Mouse (Mus musculus): ENCODE data around the gene Fnbp1. TPM values are rescaled to one million over a fixed set of nuclear protein-coding genes. Genes with fewer than 3 reads are reported as not detected.
"Not testable (repeated sequence)": the region's sequence is repeated elsewhere in the genome, so short reads cannot be mapped to it uniquely, and the experiment has no call there.

The Fnbp1 gene
- polyA plus RNA-seq (2014; fragmentation: Nextera tagmentation; extraction: Ambion mirVana), result 7.9 and 12.3 TPM in 2 replicates

DNA sequence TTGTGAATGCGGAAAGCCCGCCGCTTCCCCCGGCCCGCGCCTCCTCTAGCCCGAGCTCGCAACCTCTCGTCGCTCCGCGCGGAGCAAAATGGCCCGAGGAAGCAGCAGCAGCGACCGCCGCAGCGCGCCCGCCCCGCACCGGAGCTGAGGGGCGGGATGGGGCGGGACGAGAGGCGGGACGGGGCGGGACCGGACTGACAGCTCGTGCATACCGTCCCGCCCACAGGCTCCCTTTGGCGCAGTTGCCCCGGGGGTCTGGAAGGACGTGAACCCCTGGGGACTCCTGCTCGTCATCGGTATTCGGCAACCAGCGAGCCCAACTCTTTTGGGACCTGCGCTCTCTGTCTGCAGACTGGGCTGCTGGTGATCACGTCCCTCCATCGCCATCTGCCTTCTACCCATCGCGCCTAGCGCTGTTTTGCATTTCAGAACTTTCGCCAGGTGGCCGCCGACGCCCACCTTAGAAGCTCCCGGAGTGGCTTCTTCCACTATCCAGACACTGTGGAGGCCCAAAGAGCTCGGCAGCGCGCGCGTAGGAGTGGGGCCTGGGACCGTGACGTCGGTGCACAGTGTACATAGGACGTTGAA is at the start of gene Fnbp1:
TSS of gene Fnbp1 (minus strand) at position 142 of the 588 bp plus-strand sequence.
- DNase-seq (ENCODE audit: low spot score), result peak; percentile 89
- 0 out of 2 replicates have a peak, but pooled peaks cover 6% of the 10 kb centered on the region for H3K4me1 ChIP-seq (ENCODE audit: control insufficient read depth, insufficient read depth, low read length)
- H3K9me3 ChIP-seq (replicated peaks; ENCODE audit: control insufficient read depth, low read length), result no peaks in the 10 kb centered on the region
- peaks cover 11% of the 10 kb centered on the region for H3K36me3 ChIP-seq (ENCODE audit: control insufficient read depth, insufficient read depth, low read length)
- H3K27me3 ChIP-seq (replicated peaks; ENCODE audit: control insufficient read depth, insufficient read depth, low read length), result no peaks in the 10 kb centered on the region
- under 1% methylated on average over 58 of the region's 59 CpGs for WGBS
- peak; percentile 97 for ATAC-seq
- peak within 1 kb of the TSS; percentile 92 for H3K4me2 ChIP-seq (ENCODE audit: low read length)
- H3K4me3 ChIP-seq (ENCODE audit: low read depth, low read length), result peak within 1 kb of the TSS; percentile 88
- H3K9ac ChIP-seq (ENCODE audit: low read length), result peak within 1 kb of the TSS; percentile 85
- peak within 1 kb of the TSS; percentile 80; the same call in 1 of the 2 replicates for H3K27ac ChIP-seq (ENCODE audit: low read depth, low read length)

DNA sequence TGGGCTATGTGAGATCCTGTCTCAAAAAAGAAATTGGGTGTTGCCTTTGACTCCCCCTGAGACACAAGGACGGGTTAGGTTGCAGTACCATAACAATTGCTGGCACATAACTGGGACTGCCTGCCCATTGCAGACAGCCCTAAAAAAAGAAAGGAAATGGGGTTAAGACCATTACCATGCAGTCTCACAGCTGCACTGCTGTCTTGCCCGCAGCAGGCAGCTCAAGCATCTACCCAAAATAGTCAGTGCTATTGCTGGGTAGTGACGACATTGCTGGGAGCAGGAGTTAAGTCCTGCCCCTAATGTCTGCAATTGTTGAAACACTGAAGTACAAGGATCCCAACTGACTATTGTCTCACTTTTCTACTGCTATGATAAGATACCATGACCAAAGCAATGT is 47.8 kb upstream of the Fnbp1 start:
- H3K4me1 ChIP-seq (ENCODE audit: control insufficient read depth, insufficient read depth, low read length), result no peaks in the 10 kb centered on the region
- 94% methylated on average over 3 of the region's 3 CpGs for WGBS
- H3K9me3 ChIP-seq (replicated peaks; ENCODE audit: control insufficient read depth, low read length), result no peaks in the 10 kb centered on the region
- no peak for DNase-seq (ENCODE audit: low spot score)
- no peaks in the 10 kb centered on the region for H3K27me3 ChIP-seq (replicated peaks; ENCODE audit: control insufficient read depth, insufficient read depth, low read length)
- no peak overlapping the region for H3K4me2 ChIP-seq (ENCODE audit: low read length)
- H3K4me3 ChIP-seq (ENCODE audit: low read depth, low read length), result no peak overlapping the region
- ATAC-seq, result no peak
- H3K27ac ChIP-seq (ENCODE audit: low read depth, low read length), result no peak overlapping the region
- no peak overlapping the region for H3K9ac ChIP-seq (ENCODE audit: low read length)
- H3K36me3 ChIP-seq (ENCODE audit: control insufficient read depth, insufficient read depth, low read length), result peaks cover 81% of the 10 kb centered on the region

DNA sequence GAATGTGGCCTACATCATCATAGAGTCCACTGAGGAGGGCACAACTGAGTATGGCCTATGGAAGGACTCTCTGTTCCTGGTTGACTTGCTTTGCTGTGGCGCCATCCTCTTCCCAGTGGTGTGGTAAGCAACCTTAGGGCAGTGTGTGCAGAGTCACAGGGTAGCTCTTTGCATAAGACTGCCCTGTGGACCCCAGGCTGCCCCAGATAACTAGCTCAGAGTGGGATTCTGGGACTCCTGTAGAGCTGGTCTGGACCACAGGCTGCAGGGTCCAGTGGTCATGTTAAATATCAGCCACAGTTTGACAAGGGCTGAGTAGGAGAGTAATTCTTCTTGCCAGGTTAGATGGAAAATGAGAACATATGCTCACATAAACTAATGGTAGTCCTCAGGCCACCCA is 46.9 kb upstream of the Fnbp1 start:
- Histone ChIP-seq H3K4me2 (ENCODE audit: low read length) (no peak overlapping the region), H3K4me1 (ENCODE audit: control insufficient read depth, insufficient read depth, low read length) (no peaks in the 10 kb centered on the region), H3K27me3 (replicated peaks; ENCODE audit: control insufficient read depth, insufficient read depth, low read length) (no peaks in the 10 kb centered on the region), H3K9me3 (replicated peaks; ENCODE audit: control insufficient read depth, low read length) (no peaks in the 10 kb centered on the region), H3K9ac (ENCODE audit: low read length) (no peak overlapping the region), H3K36me3 (ENCODE audit: control insufficient read depth, insufficient read depth, low read length) (peaks cover 89% of the 10 kb centered on the region), H3K4me3 (ENCODE audit: low read depth, low read length) (no peak overlapping the region), H3K27ac (ENCODE audit: low read depth, low read length) (no peak overlapping the region)
- ATAC-seq (no peak), DNase-seq (ENCODE audit: low spot score) (no peak)
- 91% methylated on average over 1 of the region's 1 CpGs for WGBS

DNA sequence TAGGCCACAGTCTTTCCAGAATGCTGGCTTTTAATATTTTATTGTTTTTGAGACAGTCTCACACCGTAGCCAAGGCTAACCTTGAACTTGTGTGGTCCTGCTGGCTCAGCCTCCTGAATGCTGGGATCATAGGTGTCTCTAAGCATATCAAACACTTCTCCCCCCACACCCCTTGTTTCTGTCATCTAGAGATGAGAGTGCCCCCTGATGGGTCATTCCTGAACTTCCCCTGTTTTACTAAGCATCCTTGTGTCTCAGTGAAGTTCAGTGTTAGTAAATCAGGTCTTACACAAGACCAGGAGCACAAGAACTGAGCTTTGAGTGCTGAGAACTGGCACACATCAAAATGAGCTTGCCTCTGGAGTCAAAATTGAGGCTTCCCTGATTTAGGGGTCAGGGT is 42.0 kb upstream of the Fnbp1 start:
- Histone ChIP-seq H3K27me3 (replicated peaks; ENCODE audit: control insufficient read depth, insufficient read depth, low read length) (no peaks in the 10 kb centered on the region), H3K27ac (ENCODE audit: low read depth, low read length) (no peak overlapping the region), H3K4me1 (ENCODE audit: control insufficient read depth, insufficient read depth, low read length) (no peaks in the 10 kb centered on the region), H3K4me2 (ENCODE audit: low read length) (no peak overlapping the region), H3K36me3 (ENCODE audit: control insufficient read depth, insufficient read depth, low read length) (peaks cover 72% of the 10 kb centered on the region), H3K9me3 (replicated peaks; ENCODE audit: control insufficient read depth, low read length) (no peaks in the 10 kb centered on the region), H3K4me3 (ENCODE audit: low read depth, low read length) (no peak overlapping the region), H3K9ac (ENCODE audit: low read length) (no peak overlapping the region)
- 96% methylated on average over 1 of the region's 1 CpGs for WGBS
- DNase-seq (ENCODE audit: low spot score) (no peak), ATAC-seq (no peak)

DNA sequence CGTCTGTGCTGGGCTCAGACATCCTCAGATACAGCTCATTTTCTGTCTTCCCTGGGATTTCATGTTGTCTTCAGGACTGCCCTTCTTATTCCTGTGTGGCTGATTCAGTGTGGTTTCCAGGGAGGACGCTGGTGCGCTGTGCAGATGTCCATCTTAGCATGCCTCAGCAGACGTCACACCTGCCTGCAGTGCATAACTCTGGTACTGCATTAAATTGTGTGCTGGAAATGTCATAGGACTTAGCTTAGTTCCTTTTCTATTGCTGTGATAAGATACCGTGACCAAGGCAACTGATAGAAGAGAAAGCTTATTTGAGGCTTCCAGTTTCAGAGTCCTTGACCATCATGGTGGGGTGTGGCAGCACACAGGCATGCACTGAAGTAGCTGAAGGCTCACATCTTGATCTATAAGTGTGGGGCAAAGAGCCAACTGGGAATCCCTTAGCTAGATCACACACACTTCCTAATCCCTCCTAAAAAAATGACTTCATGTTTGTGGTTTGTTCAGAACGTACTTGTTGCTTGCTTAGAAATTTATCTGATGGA is 41.0 kb upstream of the Fnbp1 start:
- no peaks in the 10 kb centered on the region for H3K27me3 ChIP-seq (replicated peaks; ENCODE audit: control insufficient read depth, insufficient read depth, low read length)
- H3K27ac ChIP-seq (ENCODE audit: low read depth, low read length), result no peak overlapping the region

DNA sequence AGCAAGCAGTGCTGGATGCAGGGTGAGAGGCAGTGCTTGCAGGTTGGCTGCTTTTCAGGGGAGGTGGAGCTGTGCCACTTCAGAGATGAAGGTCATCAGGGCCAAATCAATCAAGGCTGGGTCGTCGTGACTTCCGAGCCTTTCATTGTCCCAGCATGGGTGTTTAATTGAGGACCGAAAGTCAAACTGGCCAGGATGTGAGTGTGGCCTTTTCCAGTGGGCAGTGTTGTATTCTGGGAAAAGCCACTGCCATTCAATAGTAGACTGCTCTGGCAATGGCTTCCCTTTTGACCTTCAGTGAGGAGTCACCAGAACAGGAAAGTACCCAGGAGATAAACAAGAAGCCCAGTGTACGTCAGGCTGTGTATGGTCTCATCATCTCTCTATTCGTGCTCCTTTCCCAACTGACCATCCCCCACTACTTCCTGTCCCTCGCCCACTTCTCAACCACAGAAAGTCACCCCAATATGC is 38.3 kb upstream of the Fnbp1 start:
- 84% methylated on average over 7 of the region's 7 CpGs for WGBS
- Histone ChIP-seq H3K4me1 (ENCODE audit: control insufficient read depth, insufficient read depth, low read length) (no peaks in the 10 kb centered on the region), H3K4me3 (ENCODE audit: low read depth, low read length) (no peak overlapping the region), H3K27ac (ENCODE audit: low read depth, low read length) (no peak overlapping the region), H3K36me3 (ENCODE audit: control insufficient read depth, insufficient read depth, low read length) (peaks cover 74% of the 10 kb centered on the region), H3K9ac (ENCODE audit: low read length) (no peak overlapping the region), H3K4me2 (ENCODE audit: low read length) (no peak overlapping the region), H3K9me3 (replicated peaks; ENCODE audit: control insufficient read depth, low read length) (no peaks in the 10 kb centered on the region), H3K27me3 (replicated peaks; ENCODE audit: control insufficient read depth, insufficient read depth, low read length) (no peaks in the 10 kb centered on the region)
- DNase-seq (ENCODE audit: low spot score), result no peak
- ATAC-seq, result no peak

More for the DNA sequence above, 41.0 kb upstream of the Fnbp1 start:
- Histone ChIP-seq H3K4me2 (ENCODE audit: low read length) (no peak overlapping the region), H3K4me1 (ENCODE audit: control insufficient read depth, insufficient read depth, low read length) (no peaks in the 10 kb centered on the region), H3K9me3 (replicated peaks; ENCODE audit: control insufficient read depth, low read length) (no peaks in the 10 kb centered on the region), H3K9ac (ENCODE audit: low read length) (no peak overlapping the region), H3K4me3 (ENCODE audit: low read depth, low read length) (no peak overlapping the region), H3K36me3 (ENCODE audit: control insufficient read depth, insufficient read depth, low read length) (peaks cover 74% of the 10 kb centered on the region)
- ATAC-seq (no peak), DNase-seq (ENCODE audit: low spot score) (no peak)
- WGBS, result 88% methylated on average over 6 of the region's 6 CpGs

DNA sequence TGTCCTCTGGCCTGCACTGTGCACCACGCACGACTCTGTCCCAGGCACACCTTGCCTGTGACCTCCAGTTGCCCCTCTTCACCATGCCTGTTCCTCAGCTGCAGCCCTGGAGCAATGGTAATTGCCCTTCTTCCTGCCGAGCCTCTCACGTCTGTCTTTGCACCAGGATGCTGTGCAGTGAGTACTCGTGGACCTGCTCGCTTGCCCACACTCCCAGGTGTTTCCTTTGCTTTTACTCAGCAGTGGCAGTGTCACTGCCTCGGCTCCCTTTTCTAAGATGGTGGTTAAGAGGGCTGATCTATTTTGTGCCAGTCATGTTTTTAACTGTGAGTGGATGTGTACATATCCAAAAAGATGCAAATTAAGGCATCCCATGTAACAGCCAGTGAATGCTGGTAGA is 37.7 kb upstream of the Fnbp1 start:
- Histone ChIP-seq H3K27me3 (replicated peaks; ENCODE audit: control insufficient read depth, insufficient read depth, low read length) (no peaks in the 10 kb centered on the region), H3K4me3 (ENCODE audit: low read depth, low read length) (no peak overlapping the region), H3K36me3 (ENCODE audit: control insufficient read depth, insufficient read depth, low read length) (peaks cover 74% of the 10 kb centered on the region), H3K9me3 (replicated peaks; ENCODE audit: control insufficient read depth, low read length) (no peaks in the 10 kb centered on the region), H3K9ac (ENCODE audit: low read length) (no peak overlapping the region), H3K4me2 (ENCODE audit: low read length) (no peak overlapping the region), H3K27ac (ENCODE audit: low read depth, low read length) (no peak overlapping the region), H3K4me1 (ENCODE audit: control insufficient read depth, insufficient read depth, low read length) (no peaks in the 10 kb centered on the region)
- DNase-seq (ENCODE audit: low spot score) (no peak), ATAC-seq (no peak)
- 91% methylated on average over 7 of the region's 7 CpGs for WGBS

DNA sequence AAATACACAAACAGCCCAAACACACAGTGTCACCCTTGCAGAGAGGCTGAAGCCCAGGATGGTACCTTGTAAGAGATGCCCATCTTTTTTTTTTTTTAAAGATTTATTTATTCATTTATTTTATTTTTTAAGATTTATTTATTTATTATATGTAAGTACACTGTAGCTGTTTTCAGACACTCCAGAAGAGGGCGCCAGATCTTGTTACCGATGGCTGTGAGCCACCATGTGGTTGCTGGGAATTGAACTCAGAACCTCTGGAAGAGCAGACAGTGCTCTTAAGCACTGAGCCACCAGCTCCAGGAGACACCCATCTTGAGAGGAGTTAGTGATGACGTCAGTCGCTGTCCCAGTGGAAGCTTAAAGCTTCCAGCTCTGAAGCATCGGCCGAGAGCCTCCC is 36.8 kb upstream of the Fnbp1 start:
- WGBS, result 84% methylated on average over 6 of the region's 6 CpGs
- H3K27ac ChIP-seq (ENCODE audit: low read depth, low read length); H3K4me3 ChIP-seq (ENCODE audit: low read depth, low read length); H3K4me1 ChIP-seq (ENCODE audit: control insufficient read depth, insufficient read depth, low read length); H3K4me2 ChIP-seq (ENCODE audit: low read length); H3K9ac ChIP-seq (ENCODE audit: low read length); H3K27me3 ChIP-seq (replicated peaks; ENCODE audit: control insufficient read depth, insufficient read depth, low read length); H3K9me3 ChIP-seq (replicated peaks; ENCODE audit: control insufficient read depth, low read length); ATAC-seq; DNase-seq (ENCODE audit: low spot score): not testable (repeated sequence)
- H3K36me3 ChIP-seq (ENCODE audit: control insufficient read depth, insufficient read depth, low read length), result peaks cover 74% of the 10 kb centered on the region

DNA sequence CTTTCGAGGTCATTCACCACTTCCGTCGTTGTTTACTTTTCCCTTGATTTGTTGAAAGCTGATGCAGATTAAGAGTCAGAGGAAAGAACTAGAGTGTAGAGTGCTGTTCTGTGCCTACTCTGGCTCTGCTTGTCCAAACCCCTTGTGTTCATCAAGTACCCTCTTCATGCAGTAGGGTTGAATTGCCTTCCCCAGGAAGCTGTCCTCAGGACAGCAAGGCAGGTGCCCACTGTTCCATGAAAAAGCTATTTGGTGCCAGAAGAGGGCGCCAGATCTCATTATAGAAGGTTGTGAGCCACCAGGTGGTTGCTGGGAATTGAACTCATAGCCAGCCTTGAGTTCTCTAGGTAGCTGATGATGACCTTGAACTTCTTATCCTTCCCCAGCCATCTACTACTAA is 31.5 kb upstream of the Fnbp1 start:
- H3K27ac ChIP-seq (ENCODE audit: low read depth, low read length), result no peak overlapping the region
- H3K36me3 ChIP-seq (ENCODE audit: control insufficient read depth, insufficient read depth, low read length), result peaks cover 97% of the 10 kb centered on the region
- no peak for DNase-seq (ENCODE audit: low spot score)
- no peaks in the 10 kb centered on the region for H3K27me3 ChIP-seq (replicated peaks; ENCODE audit: control insufficient read depth, insufficient read depth, low read length)
- H3K9ac ChIP-seq (ENCODE audit: low read length), result no peak overlapping the region
- 79% methylated on average over 4 of the region's 4 CpGs for WGBS
- H3K4me1 ChIP-seq (ENCODE audit: control insufficient read depth, insufficient read depth, low read length), result no peaks in the 10 kb centered on the region
- no peak for ATAC-seq
- no peak overlapping the region for H3K4me2 ChIP-seq (ENCODE audit: low read length)
- no peak overlapping the region for H3K4me3 ChIP-seq (ENCODE audit: low read depth, low read length)
- H3K9me3 ChIP-seq (replicated peaks; ENCODE audit: control insufficient read depth, low read length), result no peaks in the 10 kb centered on the region

All from forebrain, embryonic 14.5 days (tissue).